Mouse (Mus musculus) megakaryocyte progenitor cell, adult 5-6 weeks (primary cell): Measurements from ENCODE around the gene Olfr731. TPM values are rescaled to one million over a fixed set of nuclear protein-coding genes. Genes with fewer than 3 reads are reported as not detected.

Experiments
- ATAC-seq: replicated peaks from 2 replicates; pipeline ENCODE4 v1.8.0; 2016; ENCODE audit warnings: mild to moderate bottlenecking, moderate TSS enrichment, inconsistent platforms; ENCODE audit not compliant: poor library complexity
- total RNA-seq, 2 experiments: library from RNA; stranded (forward) in 1 of 2; stranded (reverse) in 1 of 2; fragments of 157-497, 149-512 nt in 1 of 2; fragments of 200-1000 nt in 1 of 2; gene quantifications; 2 replicates each; pipeline versions ENCODE4 v1.2.3 to v1.2.4; 2015 to 2017

Gene Olfr731
- not detected in 2 replicates for total RNA-seq (2015)
- not detected in 2 replicates for total RNA-seq (2017)

GRCm38 (mm10) chr14:50241766-50242165 lies at the start of gene Olfr731:
Olfr731 (minus strand) TSS chr14:50241866.
- no peak for ATAC-seq

DNA sequence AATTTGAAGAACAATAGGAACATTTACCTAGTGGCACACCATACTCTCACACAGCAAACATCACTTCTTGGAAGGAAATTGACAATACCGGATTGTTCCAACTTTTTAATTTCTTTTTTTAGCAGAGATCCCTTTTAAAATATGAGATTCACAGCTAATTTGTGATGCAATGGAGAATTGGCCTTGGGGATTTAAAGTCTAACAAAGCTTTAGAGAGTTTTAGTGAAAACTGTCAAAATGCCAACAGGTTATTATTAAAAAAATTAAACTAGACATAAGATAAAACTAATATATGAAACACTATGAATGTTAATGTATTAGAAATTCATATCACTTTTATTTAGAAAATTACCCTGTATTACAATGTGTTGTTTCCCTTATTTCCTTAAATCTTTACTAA lies 42.4 kb upstream of the Olfr731 start, which contains the start of gene Olfr732:
TSS of gene Olfr732 (minus strand) at position 101 of the 400 bp plus-strand sequence.
- ATAC-seq = no peak

DNA sequence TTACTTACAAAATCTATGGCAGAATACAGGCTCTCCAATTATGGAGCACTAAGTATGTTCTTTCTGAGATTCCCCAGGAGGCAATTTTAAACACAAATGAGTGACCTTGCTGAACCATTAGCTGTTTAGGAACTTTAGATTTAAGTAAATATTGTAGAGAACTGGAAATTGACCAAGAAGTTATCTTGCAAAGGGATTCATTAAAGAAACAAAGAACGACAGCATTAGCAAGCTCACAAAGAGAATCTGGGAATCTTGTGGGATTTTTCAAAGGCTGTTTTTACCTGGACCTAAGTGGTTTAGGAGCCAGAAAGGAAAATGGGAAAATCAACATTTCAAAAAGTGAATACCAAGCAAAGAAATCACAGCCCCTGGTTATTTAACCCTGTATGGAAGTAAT lies 53.6 kb downstream of the Olfr731 start, which contains the start of gene Olfr730:
TSS of gene Olfr730 (minus strand) at position 101 of the 400 bp plus-strand sequence.
- ATAC-seq = no peak

Other genes with a start within 250 kb of the Olfr731 start
- not detected in 2 replicates for gene Olfr725, start 201.5 kb downstream of the Olfr731 start, total RNA-seq (2015)
- not detected in 2 replicates for gene Olfr725, start 201.5 kb downstream of the Olfr731 start, total RNA-seq (2017)
- not detected in 2 replicates for gene Olfr726, start 150.9 kb downstream of the Olfr731 start, total RNA-seq (2015)
- gene Olfr726, start 150.9 kb downstream of the Olfr731 start, total RNA-seq (2017) = not detected in 2 replicates
- gene Olfr727, start 118.7 kb downstream of the Olfr731 start, total RNA-seq (2015) = not detected in 2 replicates
- gene Olfr727, start 118.7 kb downstream of the Olfr731 start, total RNA-seq (2017) = not detected in 2 replicates
- gene Olfr728, start 99.2 kb downstream of the Olfr731 start, total RNA-seq (2015) = not detected in 2 replicates
- gene Olfr728, start 99.2 kb downstream of the Olfr731 start, total RNA-seq (2017) = not detected in 2 replicates
- not detected in 2 replicates for gene Olfr729, start 89.0 kb downstream of the Olfr731 start, total RNA-seq (2015)
- gene Olfr729, start 89.0 kb downstream of the Olfr731 start, total RNA-seq (2017) = not detected in 2 replicates
- gene Olfr730, start 53.7 kb downstream of the Olfr731 start, total RNA-seq (2015) = not detected in 2 replicates
- not detected in 2 replicates for gene Olfr730, start 53.7 kb downstream of the Olfr731 start, total RNA-seq (2017)
- not detected in 2 replicates for gene Olfr732, start 42.3 kb upstream of the Olfr731 start, total RNA-seq (2015)
- gene Olfr732, start 42.3 kb upstream of the Olfr731 start, total RNA-seq (2017) = not detected in 2 replicates
- gene Olfr733, start 59.7 kb upstream of the Olfr731 start, total RNA-seq (2015) = not detected in 2 replicates
- gene Olfr733, start 59.7 kb upstream of the Olfr731 start, total RNA-seq (2017) = not detected in 2 replicates
- not detected in 2 replicates for gene Olfr734, start 84.9 kb upstream of the Olfr731 start, total RNA-seq (2015)
- gene Olfr734, start 84.9 kb upstream of the Olfr731 start, total RNA-seq (2017) = not detected in 2 replicates
- gene Olfr735, start 107.0 kb upstream of the Olfr731 start, total RNA-seq (2015) = not detected in 2 replicates
- not detected in 2 replicates for gene Olfr735, start 107.0 kb upstream of the Olfr731 start, total RNA-seq (2017)
- 0.12 TPM in 1 of 2 replicates, not detected in the other for gene Tlr11, start 116.0 kb upstream of the Olfr731 start, total RNA-seq (2015)
- gene Tlr11, start 116.0 kb upstream of the Olfr731 start, total RNA-seq (2017) = not detected in 2 replicates
- gene Olfr736, start 139.3 kb upstream of the Olfr731 start, total RNA-seq (2015) = not detected in 2 replicates
- gene Olfr736, start 139.3 kb upstream of the Olfr731 start, total RNA-seq (2017) = not detected in 2 replicates
- gene Olfr738, start 165.7 kb upstream of the Olfr731 start, total RNA-seq (2015) = not detected in 2 replicates
- gene Olfr738, start 165.7 kb upstream of the Olfr731 start, total RNA-seq (2017) = not detected in 2 replicates
- gene Olfr739, start 176.8 kb upstream of the Olfr731 start, total RNA-seq (2015) = not detected in 2 replicates
- gene Olfr739, start 176.8 kb upstream of the Olfr731 start, total RNA-seq (2017) = not detected in 2 replicates
- gene Olfr740, start 203.7 kb upstream of the Olfr731 start, total RNA-seq (2015) = not detected in 2 replicates
- gene Olfr740, start 203.7 kb upstream of the Olfr731 start, total RNA-seq (2017) = not detected in 2 replicates
- gene Olfr741, start 230.9 kb upstream of the Olfr731 start, total RNA-seq (2015) = not detected in 2 replicates
- gene Olfr741, start 230.9 kb upstream of the Olfr731 start, total RNA-seq (2017) = not detected in 2 replicates